Mouse (Mus musculus): ENCODE results near the gene Tcea2.

DNA sequence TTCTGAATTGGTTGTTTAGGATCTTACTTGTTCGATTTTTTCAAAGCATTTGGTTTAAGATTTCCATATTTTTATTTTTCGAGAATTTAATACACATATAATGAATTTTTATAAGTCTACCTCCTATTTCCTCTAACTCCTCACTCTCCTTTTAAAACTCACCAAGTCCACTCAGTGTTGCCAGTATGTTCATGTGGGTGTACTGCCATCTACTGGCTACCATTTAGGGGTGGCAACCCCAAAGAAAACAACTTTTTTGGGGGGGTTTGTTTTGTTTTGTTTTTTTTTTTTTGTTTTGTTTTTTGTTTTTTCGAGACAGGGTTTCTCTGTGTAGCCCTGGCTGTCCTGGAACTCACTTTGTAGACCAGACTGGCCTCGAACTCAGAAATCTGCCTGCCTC is 26.6 kb downstream of the Tcea2 start:
- peak; percentile 69 for TF ChIP-seq CTCF (IDR thresholded peaks at IDR 0.05; ENCODE audit: low read depth)
- no peak for TF ChIP-seq EP300 (IDR thresholded peaks at IDR 0.05; ENCODE audit: low read depth)

All from liver, postnatal 0 days (tissue).